Mouse (Mus musculus) midbrain, embryonic 14.5 days (tissue): ENCODE results near the gene Ric1. TPM values are rescaled to one million over a fixed set of nuclear protein-coding genes. Genes with fewer than 3 reads are reported as not detected.

Experiments
- ATAC-seq: fragments of 200-750 bp; cut with Nextera tagmentation; 2 replicates; pipeline ENCODE4 v1.8.0; 2017; ENCODE audit warnings: moderate number of reproducible peaks, moderate library complexity; ENCODE audit not compliant: low FRiP score, low TSS enrichment
- DNase-seq: peaks from one replicate; pipeline ENCODE4 v3.0.0-alpha.2; 2015
- H3K27ac ChIP-seq: fragments of 300-500 bp; sonication (generic); replicated peaks from 2 replicates; pipeline ENCODE4 v1.5.1; 2014; ENCODE audit warnings: mild to moderate bottlenecking, low read depth, low read length, moderate library complexity
- H3K27me3 ChIP-seq: fragments of 300-500 bp; sonication (generic); 2 replicates; pipeline ENCODE4 v1.6.1; 2014; ENCODE audit warnings: low read length, control low read depth, mixed read lengths; ENCODE audit not compliant: control insufficient read depth, insufficient read depth
- H3K36me3 ChIP-seq: fragments of 300-500 bp; sonication (generic); 2 replicates; pipeline ENCODE4 v1.6.1; 2014; ENCODE audit warnings: low read length, control low read depth; ENCODE audit not compliant: control insufficient read depth, insufficient read depth
- H3K4me1 ChIP-seq: fragments of 300-500 bp; sonication (generic); 2 replicates; pipeline ENCODE4 v1.6.1; 2014; ENCODE audit warnings: mild to moderate bottlenecking, antibody characterized with exemption, low read length, control low read depth; ENCODE audit not compliant: control insufficient read depth, insufficient read depth
- H3K4me2 ChIP-seq: fragments of 300-500 bp; sonication (generic); 2 replicates; pipeline ENCODE4 v1.6.1; 2014; ENCODE audit warnings: mild to moderate bottlenecking, low read length, moderate library complexity
- H3K4me3 ChIP-seq: fragments of 300-500 bp; sonication (generic); replicated peaks from 2 replicates; pipeline ENCODE4 v1.5.1; 2014; ENCODE audit warnings: low read depth, low read length
- H3K9ac ChIP-seq: fragments of 300-500 bp; sonication (generic); replicated peaks from 2 replicates; pipeline ENCODE4 v1.6.1; 2014; ENCODE audit warnings: mild to moderate bottlenecking, low read length, moderate library complexity
- H3K9me3 ChIP-seq: fragments of 300-500 bp; sonication (generic); 2 replicates; pipeline ENCODE4 v1.6.1; 2016; ENCODE audit warnings: low read length, control low read depth, mixed read lengths; ENCODE audit not compliant: control insufficient read depth
- WGBS: fragments of 180-500 bp; shearing (Covaris S2); extraction: QIAGEN DNeasy Blood & Tissue Kit; methylation state at CpG from one replicate; pipeline ENCODE4 v1.1.7; 2014; 5-methylcytosine and 5-hydroxymethylcytosine counted together
- polyA plus RNA-seq: library from polyadenylated mRNA; unstranded; fragments of >200 nt; fragmentation: Nextera tagmentation; extraction: Ambion mirVana; gene quantifications from 2 replicates; pipeline ENCODE4 v1.2.1, GENCODE M21; 2014

The Ric1 gene
- polyA plus RNA-seq, 1 experiment from 2014 or later, result 17.7 TPM

GRCm38 (mm10) chr19:29501507-29501906 lies 20.6 kb upstream of the Ric1 start:
- H3K9ac ChIP-seq, result no peak overlapping the region
- no peak overlapping the region for H3K27ac ChIP-seq
- no peak overlapping the region for H3K4me3 ChIP-seq
- no peaks in the 10 kb centered on the region for H3K27me3 ChIP-seq
- WGBS, result 16% methylated on average over 6 of the region's 6 CpGs
- no peaks in the 10 kb centered on the region for H3K9me3 ChIP-seq
- peak; percentile 90 for DNase-seq
- H3K4me2 ChIP-seq, result peak overlapping the region; percentile 32; the same call in 1 of the 2 replicates
- no peaks in the 10 kb centered on the region for H3K4me1 ChIP-seq
- ATAC-seq, result no peak
- no peaks in the 10 kb centered on the region for H3K36me3 ChIP-seq

- Histone ChIP-seq H3K4me2 (no peak overlapping the region), H3K27me3 (no peaks in the 10 kb centered on the region), H3K4me1 (no peaks in the 10 kb centered on the region), H3K4me3 (no peak overlapping the region), H3K36me3 (no peaks in the 10 kb centered on the region), H3K27ac (no peak overlapping the region), H3K9me3 (no peaks in the 10 kb centered on the region), H3K9ac (no peak overlapping the region)
- no peak for DNase-seq
- ATAC-seq, result no peak
- 91% methylated on average over 2 of the region's 2 CpGs for WGBS
Observed at GRCm38 (mm10) chr19:29504131-29504530, 18.0 kb upstream of the Ric1 start.

- no peak for ATAC-seq
- H3K4me1 ChIP-seq, result no peaks in the 10 kb centered on the region
- H3K36me3 ChIP-seq, result no peaks in the 10 kb centered on the region
- no peaks in the 10 kb centered on the region for H3K9me3 ChIP-seq
- H3K27ac ChIP-seq, result no peak overlapping the region
- H3K27me3 ChIP-seq, result no peaks in the 10 kb centered on the region
- WGBS, result 88% methylated on average over 7 of the region's 7 CpGs
- H3K4me3 ChIP-seq, result no peak overlapping the region
- H3K4me2 ChIP-seq, result no peak overlapping the region
- no peak for DNase-seq
- no peak overlapping the region for H3K9ac ChIP-seq
Observed at GRCm38 (mm10) chr19:29505617-29506016, 16.5 kb upstream of the Ric1 start.

- no peak for DNase-seq
Observed at GRCm38 (mm10) chr19:29508208-29508607, 13.9 kb upstream of the Ric1 start.

GRCm38 (mm10) chr19:29509857-29510256 lies 12.2 kb upstream of the Ric1 start:
- Histone ChIP-seq H3K4me3 (no peak overlapping the region), H3K27ac (no peak overlapping the region), H3K36me3 (no peaks in the 10 kb centered on the region), H3K4me2 (no peak overlapping the region), H3K9ac (no peak overlapping the region), H3K9me3 (no peaks in the 10 kb centered on the region), H3K4me1 (no peaks in the 10 kb centered on the region), H3K27me3 (no peaks in the 10 kb centered on the region)
- WGBS, result 91% methylated on average over 7 of the region's 7 CpGs
- ATAC-seq, result no peak
- no peak for DNase-seq

More at GRCm38 (mm10) chr19:29508208-29508607, 13.9 kb upstream of the Ric1 start:
- ATAC-seq, result no peak
- Histone ChIP-seq H3K9ac (no peak overlapping the region), H3K4me2 (no peak overlapping the region), H3K27ac (no peak overlapping the region), H3K4me1 (no peaks in the 10 kb centered on the region), H3K9me3 (no peaks in the 10 kb centered on the region), H3K27me3 (no peaks in the 10 kb centered on the region), H3K4me3 (no peak overlapping the region), H3K36me3 (no peaks in the 10 kb centered on the region)
- WGBS, result 58% methylated on average over 7 of the region's 7 CpGs

- H3K9ac ChIP-seq, result no peak overlapping the region
- no peak for ATAC-seq
- 85% methylated on average over 2 of the region's 2 CpGs for whole genome bisulfite sequencing
- DNase-seq, result no peak
- H3K27ac ChIP-seq, result no peak overlapping the region
- H3K4me2 ChIP-seq, result no peak overlapping the region
- no peaks in the 10 kb centered on the region for H3K27me3 ChIP-seq
- no peaks in the 10 kb centered on the region for H3K9me3 ChIP-seq
- H3K4me1 ChIP-seq, result no peaks in the 10 kb centered on the region
- no peak overlapping the region for H3K4me3 ChIP-seq
- H3K36me3 ChIP-seq, result no peaks in the 10 kb centered on the region
Observed at GRCm38 (mm10) chr19:29511826-29512225, 10.3 kb upstream of the Ric1 start.

- H3K9me3 ChIP-seq, result no peaks in the 10 kb centered on the region
- H3K27ac ChIP-seq, result no peak overlapping the region
- no peak for DNase-seq
- no peaks in the 10 kb centered on the region for H3K36me3 ChIP-seq
- H3K4me2 ChIP-seq, result no peak overlapping the region
- no peak overlapping the region for H3K9ac ChIP-seq
- ATAC-seq, result no peak
- WGBS, result 64% methylated on average over 2 of the region's 2 CpGs
- H3K4me1 ChIP-seq, result no peaks in the 10 kb centered on the region
- H3K27me3 ChIP-seq, result no peaks in the 10 kb centered on the region
- H3K4me3 ChIP-seq, result no peak overlapping the region
Observed at GRCm38 (mm10) chr19:29513111-29513766, 8.8 kb upstream of the Ric1 start.

GRCm38 (mm10) chr19:29514130-29514529 lies 8.0 kb upstream of the Ric1 start:
- Histone ChIP-seq H3K4me1 (no peaks in the 10 kb centered on the region), H3K27me3 (no peaks in the 10 kb centered on the region), H3K27ac (no peak overlapping the region), H3K9me3 (no peaks in the 10 kb centered on the region), H3K9ac (no peak overlapping the region), H3K4me2 (no peak overlapping the region), H3K36me3 (no peaks in the 10 kb centered on the region), H3K4me3 (no peak overlapping the region)
- ATAC-seq (no peak), DNase-seq (no peak)
- 93% methylated on average over 3 of the region's 3 CpGs for WGBS

- Histone ChIP-seq H3K4me2 (no peak overlapping the region), H3K9me3 (no peaks in the 10 kb centered on the region), H3K27ac (no peak overlapping the region), H3K9ac (no peak overlapping the region), H3K27me3 (no peaks in the 10 kb centered on the region), H3K4me3 (no peak overlapping the region), H3K36me3 (no peaks in the 10 kb centered on the region), H3K4me1 (no peaks in the 10 kb centered on the region)
- ATAC-seq (no peak), DNase-seq (no peak)
- WGBS, result 97% methylated on average over 3 of the region's 3 CpGs
Observed at GRCm38 (mm10) chr19:29515386-29515785, 6.7 kb upstream of the Ric1 start.
